Mouse (Mus musculus): ENCODE results near the gene Prss16. TPM values are rescaled to one million over a fixed set of nuclear protein-coding genes. Genes with fewer than 3 reads are reported as not detected.

Prss16 gene
- total and polyA plus RNA-seq, 2 experiments from 2014 or later = not detected

- no peak overlapping the region for H3K4me3 ChIP-seq (ENCODE audit: low read length)
- H3K4me2 ChIP-seq (ENCODE audit: low read depth, low read length) = no peak overlapping the region
- H3K27me3 ChIP-seq (ENCODE audit: insufficient read depth, low read length) = peaks cover 55% of the 10 kb centered on the region
- no peak overlapping the region for H3K27ac ChIP-seq
- H3K36me3 ChIP-seq (ENCODE audit: insufficient read depth, low read length) = no peaks in the 10 kb centered on the region
- 2% methylated on average over 22 of the region's 22 CpGs for WGBS
- no peak overlapping the region for H3K9ac ChIP-seq (replicated peaks; ENCODE audit: low read length)
- TF ChIP-seq CTCF (IDR thresholded peaks at IDR 0.05; ENCODE audit: low read depth) = no peak
- peak; percentile 7 for DNase-seq (ENCODE audit: low spot score)
- ATAC-seq = no peak
- H3K4me1 ChIP-seq (ENCODE audit: insufficient read depth, low read length) = no peaks in the 10 kb centered on the region
- no peaks in the 10 kb centered on the region for H3K9me3 ChIP-seq (ENCODE audit: low read length)
Measured at GRCm38 (mm10) chr13:21993957-21994738, 15.4 kb downstream of the Prss16 start.

GRCm38 (mm10) chr13:21992550-21992949, 17.0 kb downstream of the Prss16 start:
- WGBS = 90% methylated on average over 5 of the region's 5 CpGs
- no peaks in the 10 kb centered on the region for H3K9me3 ChIP-seq (ENCODE audit: low read length)
- H3K9ac ChIP-seq (replicated peaks; ENCODE audit: low read length) = no peak overlapping the region
- no peak overlapping the region for H3K4me3 ChIP-seq (ENCODE audit: low read length)
- H3K4me2 ChIP-seq (ENCODE audit: low read depth, low read length) = no peak overlapping the region
- peaks cover 40% of the 10 kb centered on the region for H3K27me3 ChIP-seq (ENCODE audit: insufficient read depth, low read length)
- ATAC-seq (no peak), DNase-seq (ENCODE audit: low spot score) (no peak)
- no peak overlapping the region for H3K27ac ChIP-seq
- no peak for TF ChIP-seq CTCF (IDR thresholded peaks at IDR 0.05; ENCODE audit: low read depth)
- no peaks in the 10 kb centered on the region for H3K4me1 ChIP-seq (ENCODE audit: insufficient read depth, low read length)
- no peaks in the 10 kb centered on the region for H3K36me3 ChIP-seq (ENCODE audit: insufficient read depth, low read length)

DNA sequence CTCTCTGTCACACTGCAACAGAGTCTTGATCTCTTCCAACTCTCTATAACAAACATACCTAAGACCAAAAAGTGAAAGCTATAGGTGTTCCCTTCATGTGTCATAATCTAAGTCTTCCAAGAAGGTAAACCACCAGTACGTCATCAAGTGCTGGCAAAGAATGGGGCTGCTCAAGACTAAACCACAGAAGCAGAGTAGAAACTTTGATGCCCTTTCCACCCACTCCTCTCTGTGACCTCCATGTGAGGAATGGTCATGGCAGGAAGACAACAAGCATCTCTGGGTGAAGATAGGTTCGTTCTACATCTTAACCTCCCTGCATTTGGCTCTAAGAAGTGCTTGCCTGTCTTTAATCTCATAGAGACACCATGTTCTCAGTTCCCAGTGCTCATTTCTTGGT, 25.1 kb downstream of the Prss16 start:
- TF ChIP-seq CTCF (IDR thresholded peaks at IDR 0.05; ENCODE audit: low read depth) = no peak
- Histone ChIP-seq H3K9me3 (ENCODE audit: low read length) (no peaks in the 10 kb centered on the region), H3K27me3 (ENCODE audit: insufficient read depth, low read length) (peaks cover 39% of the 10 kb centered on the region), H3K27ac (no peak overlapping the region), H3K4me3 (ENCODE audit: low read length) (no peak overlapping the region), H3K36me3 (ENCODE audit: insufficient read depth, low read length) (no peaks in the 10 kb centered on the region), H3K4me2 (ENCODE audit: low read depth, low read length) (no peak overlapping the region), H3K4me1 (ENCODE audit: insufficient read depth, low read length) (peaks cover 6% of the 10 kb centered on the region), H3K9ac (replicated peaks; ENCODE audit: low read length) (no peak overlapping the region)
- WGBS = 81% methylated on average over 2 of the region's 2 CpGs
- no peak for ATAC-seq
- DNase-seq (ENCODE audit: low spot score) = no peak

DNA sequence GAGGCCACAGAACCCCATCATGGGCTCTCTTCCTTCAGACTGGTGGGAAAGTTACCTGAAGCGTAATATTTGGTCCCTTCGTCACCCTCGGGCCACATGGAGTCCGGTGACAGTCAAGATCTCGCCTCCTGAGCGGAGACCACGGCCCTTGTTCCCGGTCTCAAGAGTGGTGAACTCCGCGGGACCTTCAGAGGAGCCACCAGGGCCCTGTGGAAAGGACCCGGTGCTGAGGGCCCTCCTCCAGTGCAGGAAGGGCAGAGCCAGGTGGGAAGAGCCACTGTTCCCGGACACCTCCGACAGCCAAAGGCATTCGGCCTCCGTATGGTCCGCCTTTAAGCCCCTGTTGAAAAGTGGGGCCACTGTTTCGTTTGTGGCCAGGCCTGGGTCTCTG, 27.7 kb downstream of the Prss16 start:
- 7% methylated on average over 17 of the region's 17 CpGs for whole genome bisulfite sequencing
- no peak overlapping the region for H3K27ac ChIP-seq
- H3K4me3 ChIP-seq (ENCODE audit: low read length) = peak overlapping the region; percentile 58
- TF ChIP-seq CTCF (IDR thresholded peaks at IDR 0.05; ENCODE audit: low read depth) = no peak
- H3K36me3 ChIP-seq (ENCODE audit: insufficient read depth, low read length) = no peaks in the 10 kb centered on the region
- H3K27me3 ChIP-seq (ENCODE audit: insufficient read depth, low read length) = peaks cover 44% of the 10 kb centered on the region
- peaks cover 6% of the 10 kb centered on the region for H3K4me1 ChIP-seq (ENCODE audit: insufficient read depth, low read length)
- DNase-seq (ENCODE audit: low spot score) (no peak), ATAC-seq (peak; percentile 32)
- H3K9me3 ChIP-seq (ENCODE audit: low read length) = no peaks in the 10 kb centered on the region
- H3K9ac ChIP-seq (replicated peaks; ENCODE audit: low read length) = peak overlapping the region; percentile 56
- peak overlapping the region; percentile 99 for H3K4me2 ChIP-seq (ENCODE audit: low read depth, low read length)

DNA sequence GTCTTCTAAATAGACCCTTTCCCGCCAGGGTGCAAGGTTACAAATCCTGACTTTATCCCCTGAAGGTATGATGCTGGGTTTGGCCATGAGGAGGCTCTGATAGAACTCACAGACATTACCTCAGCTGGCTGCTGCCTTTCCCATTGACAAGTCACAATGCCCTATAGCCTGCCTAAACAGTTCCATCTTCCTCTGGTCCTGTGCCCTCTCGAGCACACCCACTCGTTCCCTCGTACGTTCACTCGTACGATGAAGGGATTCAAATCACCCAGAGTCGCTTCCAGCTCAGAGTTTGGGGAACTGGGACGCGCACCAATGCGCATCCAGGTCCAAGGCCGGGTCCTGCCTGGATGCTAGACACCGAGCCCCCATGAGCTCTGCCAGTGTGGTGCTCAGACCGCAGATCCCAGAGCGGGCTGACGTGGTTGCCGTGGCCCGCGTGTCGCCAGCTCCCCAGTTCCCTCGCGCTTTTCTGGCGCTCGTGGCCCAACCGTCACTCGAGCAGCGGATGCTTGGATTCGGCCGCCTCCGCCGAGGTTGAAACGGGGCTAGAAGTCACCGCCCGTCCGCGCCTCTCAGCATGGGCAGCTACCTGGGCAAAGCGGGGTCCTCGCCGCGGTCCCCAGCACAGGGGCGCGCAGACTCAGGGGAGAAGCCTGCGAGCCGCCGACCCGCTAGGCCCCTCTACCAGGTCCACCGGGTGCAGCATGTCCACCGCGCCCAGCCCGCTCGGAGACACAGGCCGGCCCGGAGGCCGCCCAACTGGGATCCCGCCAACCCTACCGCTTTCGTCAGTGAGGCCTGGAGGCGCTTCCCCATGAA, 28.4 kb downstream of the Prss16 start, which contains the start of gene Pom121l2:
TSS of gene Pom121l2 (plus strand) at position 214 of the 822 bp plus-strand sequence.
- ATAC-seq (peak; percentile 61), DNase-seq (ENCODE audit: low spot score) (peak; percentile 16)
- WGBS = under 1% methylated on average over 57 of the region's 58 CpGs
- peaks cover 40% of the 10 kb centered on the region for H3K27me3 ChIP-seq (ENCODE audit: insufficient read depth, low read length)
- peak within 1 kb of the TSS; percentile 56 for H3K9ac ChIP-seq (replicated peaks; ENCODE audit: low read length)
- H3K27ac ChIP-seq = no peak within 1 kb of the TSS
- H3K36me3 ChIP-seq (ENCODE audit: insufficient read depth, low read length) = no peaks in the 10 kb centered on the region
- H3K4me1 ChIP-seq (ENCODE audit: insufficient read depth, low read length) = peaks cover 6% of the 10 kb centered on the region
- H3K9me3 ChIP-seq (ENCODE audit: low read length) = no peaks in the 10 kb centered on the region
- peak within 1 kb of the TSS; percentile 58 for H3K4me3 ChIP-seq (ENCODE audit: low read length)
- TF ChIP-seq CTCF (IDR thresholded peaks at IDR 0.05; ENCODE audit: low read depth) = no peak
- H3K4me2 ChIP-seq (ENCODE audit: low read depth, low read length) = peak within 1 kb of the TSS; percentile 99

- 4% methylated on average over 20 of the region's 20 CpGs for WGBS
Measured at GRCm38 (mm10) chr13:21974726-21975473, 34.6 kb downstream of the Prss16 start.

More at GRCm38 (mm10) chr13:21974726-21975473, 34.6 kb downstream of the Prss16 start:
- Histone ChIP-seq H3K27me3 (ENCODE audit: insufficient read depth, low read length) (peaks cover 9% of the 10 kb centered on the region), H3K4me2 (ENCODE audit: low read depth, low read length) (peak overlapping the region; percentile 53), H3K9ac (replicated peaks; ENCODE audit: low read length) (peak overlapping the region; percentile 74), H3K4me1 (ENCODE audit: insufficient read depth, low read length) (no peaks in the 10 kb centered on the region), H3K4me3 (ENCODE audit: low read length) (peak overlapping the region; percentile 77), H3K27ac (peak overlapping the region; percentile 91), H3K36me3 (ENCODE audit: insufficient read depth, low read length) (no peaks in the 10 kb centered on the region), H3K9me3 (ENCODE audit: low read length) (no peaks in the 10 kb centered on the region)
- DNase-seq (ENCODE audit: low spot score) = peak; percentile 86
- no peak for TF ChIP-seq CTCF (IDR thresholded peaks at IDR 0.05; ENCODE audit: low read depth)
- peak; percentile 90 for ATAC-seq

Measured in hindbrain, postnatal 0 days (tissue).